Mouse (Mus musculus): ENCODE results near the gene Dohh.

Gene Dohh

GRCm38 (mm10) chr10:81416581-81417226, 32.5 kb downstream of the Dohh start:
- no peak for DNase-seq (ENCODE audit: low read depth in 1 of 2, low spot score in 2 of 2)

GRCm38 (mm10) chr10:81417227-81418215, 33.3 kb downstream of the Dohh start:
- DNase-seq (ENCODE audit: low read depth in 1 of 2, low spot score in 2 of 2), result no peak

- DNase-seq (ENCODE audit: low read depth in 1 of 2, low spot score in 2 of 2), result no peak
These were observed 34.2 kb downstream of the Dohh start for GRCm38 (mm10) chr10:81418216-81419070.

GRCm38 (mm10) chr10:81419111-81419928, 35.1 kb downstream of the Dohh start:
- DNase-seq (ENCODE audit: low read depth in 1 of 2, low spot score in 2 of 2), result no peak

GRCm38 (mm10) chr10:81420191-81420767, 36.1 kb downstream of the Dohh start:
- no peak for DNase-seq (ENCODE audit: low read depth in 1 of 2, low spot score in 2 of 2)

- DNase-seq (ENCODE audit: low read depth in 1 of 2, low spot score in 2 of 2), result no peak
These were observed 37.0 kb downstream of the Dohh start for GRCm38 (mm10) chr10:81421041-81421796.

- no peak for DNase-seq (ENCODE audit: low read depth in 1 of 2, low spot score in 2 of 2)
These were observed 37.5 kb downstream of the Dohh start for GRCm38 (mm10) chr10:81421797-81422100.

GRCm38 (mm10) chr10:81422191-81422590, 38.0 kb downstream of the Dohh start:
- DNase-seq (ENCODE audit: low read depth in 1 of 2, low spot score in 2 of 2), result no peak

- no peak for DNase-seq (ENCODE audit: low read depth in 1 of 2, low spot score in 2 of 2)
These were observed 38.5 kb downstream of the Dohh start for GRCm38 (mm10) chr10:81422661-81423217.

- DNase-seq (ENCODE audit: low read depth in 1 of 2, low spot score in 2 of 2), result no peak
These were observed 39.4 kb downstream of the Dohh start for GRCm38 (mm10) chr10:81423476-81424245.

GRCm38 (mm10) chr10:81424246-81425051, 40.2 kb downstream of the Dohh start:
- no peak for DNase-seq (ENCODE audit: low read depth in 1 of 2, low spot score in 2 of 2)

GRCm38 (mm10) chr10:81425236-81425850, 41.1 kb downstream of the Dohh start:
- no peak for DNase-seq (ENCODE audit: low read depth in 1 of 2, low spot score in 2 of 2)

- no peak for DNase-seq (ENCODE audit: low read depth in 1 of 2, low spot score in 2 of 2)
These were observed 41.9 kb downstream of the Dohh start for GRCm38 (mm10) chr10:81426081-81426671.

- DNase-seq (ENCODE audit: low read depth in 1 of 2, low spot score in 2 of 2), result no peak
These were observed 42.7 kb downstream of the Dohh start for GRCm38 (mm10) chr10:81426897-81427296.

GRCm38 (mm10) chr10:81427327-81427726, 43.1 kb downstream of the Dohh start:
- DNase-seq (ENCODE audit: low read depth in 1 of 2, low spot score in 2 of 2), result no peak

- DNase-seq (ENCODE audit: low read depth in 1 of 2, low spot score in 2 of 2), result no peak
These were observed 43.7 kb downstream of the Dohh start for GRCm38 (mm10) chr10:81427804-81428506.
